Mouse (Mus musculus): ENCODE data around the gene Gm21119.
"Not testable (repeated sequence)": the region's sequence is repeated elsewhere in the genome, so short reads cannot be mapped to it uniquely, and the experiment has no call there.

Gene Gm21119

DNA sequence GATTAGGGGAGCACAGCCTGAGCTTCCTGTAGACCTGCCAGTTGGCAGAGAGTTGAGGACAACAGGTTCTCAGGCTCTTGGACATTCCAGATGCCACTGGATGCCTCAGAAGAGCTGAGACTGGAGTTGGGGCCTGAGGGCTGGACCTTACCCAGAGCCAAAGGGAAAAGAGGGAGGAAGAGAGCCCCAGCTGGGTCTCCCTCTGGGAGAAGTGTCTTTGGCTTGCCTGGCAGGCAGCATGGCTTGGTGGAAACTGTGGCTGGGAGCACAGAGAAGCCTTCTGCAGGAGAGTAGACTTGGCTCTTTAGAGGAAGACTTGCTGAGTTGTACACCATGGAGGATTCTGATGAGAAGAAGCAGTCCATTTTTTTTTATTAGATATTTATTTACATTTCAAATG is 38.3 kb downstream of the Gm21119 start:
- DNase-seq (ENCODE audit: low spot score in 2 of 2), result peak in 1 of 2 experiments; percentile 17

DNA sequence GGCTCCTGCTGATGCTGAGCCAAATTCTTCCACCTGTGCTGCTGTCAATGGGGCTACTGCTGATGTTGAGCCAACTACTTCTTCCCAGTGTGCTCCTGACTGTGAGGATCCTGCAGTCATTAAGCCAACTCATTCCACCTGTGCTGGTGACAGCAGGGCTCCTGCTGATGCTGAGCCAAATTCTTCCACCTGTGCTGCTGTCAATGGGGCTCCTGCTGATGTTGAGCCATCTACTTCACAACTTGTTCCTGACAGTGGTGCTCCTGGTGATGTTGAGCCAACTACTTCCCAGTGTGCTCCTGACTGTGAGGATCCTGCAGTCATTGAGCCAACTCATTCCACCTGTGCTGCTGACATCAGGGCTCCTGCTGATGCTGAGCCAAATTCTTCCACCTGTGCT is 63.7 kb downstream of the Gm21119 start:
- not testable (repeated sequence) for DNase-seq (ENCODE audit: low spot score in 2 of 2)
